Mouse (Mus musculus): ENCODE measurements around the gene Gm28230. TPM values are rescaled to one million over a fixed set of nuclear protein-coding genes. Genes with fewer than 3 reads are reported as not detected.

Gene Gm28230
- polyA plus RNA-seq, 1 experiment, result not detected

- H3K4me3 ChIP-seq (replicated peaks; ENCODE audit: control insufficient read depth, low read depth, low read length), result no peak overlapping the region
- 6% methylated on average over 12 of the region's 12 CpGs for WGBS
- no peak overlapping the region for H3K27ac ChIP-seq (ENCODE audit: control insufficient read depth, insufficient read depth, low read depth, low read length, poor library complexity)
- TF ChIP-seq CTCF (IDR thresholded peaks at IDR 0.05; ENCODE audit: control insufficient read depth, insufficient read depth, low read length), result no peak
- TF ChIP-seq POLR2A (IDR thresholded peaks at IDR 0.05; ENCODE audit: borderline replicate concordance, control insufficient read depth, low read depth, low read length), result no peak
- no peaks in the 10 kb centered on the region for H3K4me1 ChIP-seq (ENCODE audit: control insufficient read depth, insufficient read depth, low read length)
Observed at GRCm38 (mm10) chr2:74688795-74689573, 37.5 kb upstream of the Gm28230 start.

DNA sequence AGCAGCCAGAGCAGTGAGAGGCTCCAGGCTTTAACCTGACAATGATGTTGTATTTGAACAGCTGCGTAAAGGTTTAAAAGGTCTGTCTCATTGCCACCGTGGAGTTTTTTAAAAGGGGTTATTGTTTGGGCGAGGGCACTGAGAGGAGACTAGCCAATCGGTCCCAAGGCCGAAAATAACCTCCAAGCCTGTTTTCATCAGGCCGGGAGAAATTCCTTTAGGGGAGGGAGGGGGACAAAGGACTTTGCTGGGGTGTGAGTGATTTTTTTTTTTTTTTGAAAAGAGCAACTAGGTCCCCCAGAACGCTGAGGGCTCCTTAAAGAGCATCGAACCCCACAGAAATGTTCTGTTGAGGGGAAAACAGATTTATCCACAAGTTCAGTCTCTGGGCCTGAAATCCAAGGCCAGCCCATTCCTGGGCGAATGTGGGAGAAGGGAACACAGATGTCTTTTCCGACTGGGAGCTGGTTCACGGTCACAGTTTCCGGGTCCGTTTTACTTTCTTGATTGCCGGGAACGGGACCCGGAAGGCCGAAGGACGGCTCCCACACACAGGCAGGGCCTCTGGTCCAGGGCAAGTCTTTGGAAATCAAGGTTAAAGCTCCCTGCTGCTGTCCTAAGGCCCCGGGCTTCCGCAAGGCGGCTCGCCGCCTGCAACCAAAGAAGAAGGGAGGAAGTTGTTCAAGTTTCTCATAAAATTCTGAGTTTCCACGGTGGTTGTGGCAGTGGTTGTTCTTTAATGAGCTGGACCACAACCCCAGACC, 36.8 kb upstream of the Gm28230 start:
- WGBS, result 2% methylated on average over 24 of the region's 24 CpGs
- no peak overlapping the region for H3K27ac ChIP-seq (ENCODE audit: control insufficient read depth, insufficient read depth, low read depth, low read length, poor library complexity)

DNA sequence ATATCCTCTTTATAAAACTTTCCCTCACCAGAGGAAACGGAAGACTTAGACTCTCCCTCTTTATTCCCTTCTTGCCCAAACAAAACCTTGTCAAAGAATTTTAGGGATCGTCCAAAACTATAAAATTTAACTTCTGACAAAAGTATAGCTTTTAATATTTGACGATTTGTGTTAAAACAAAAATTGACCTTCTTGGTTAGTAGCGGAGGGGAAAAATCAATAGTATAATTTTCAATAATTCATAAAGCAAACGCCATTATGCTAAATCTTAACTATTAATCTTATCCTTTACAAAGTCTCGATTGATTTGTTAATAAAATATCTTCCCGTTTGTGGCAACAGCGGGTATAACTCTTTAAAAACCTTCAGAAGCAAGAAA, 36.2 kb upstream of the Gm28230 start:
- no peaks in the 10 kb centered on the region for H3K4me1 ChIP-seq (ENCODE audit: control insufficient read depth, insufficient read depth, low read length)
- no peak overlapping the region for H3K4me3 ChIP-seq (replicated peaks; ENCODE audit: control insufficient read depth, low read depth, low read length)
- no peak for TF ChIP-seq POLR2A (IDR thresholded peaks at IDR 0.05; ENCODE audit: borderline replicate concordance, control insufficient read depth, low read depth, low read length)
- TF ChIP-seq CTCF (IDR thresholded peaks at IDR 0.05; ENCODE audit: control insufficient read depth, insufficient read depth, low read length), result no peak
- WGBS, result 7% methylated on average over 8 of the region's 8 CpGs
- no peak overlapping the region for H3K27ac ChIP-seq (ENCODE audit: control insufficient read depth, insufficient read depth, low read depth, low read length, poor library complexity)

More for the DNA sequence above, 36.8 kb upstream of the Gm28230 start:
- H3K4me1 ChIP-seq (ENCODE audit: control insufficient read depth, insufficient read depth, low read length), result no peaks in the 10 kb centered on the region
- TF ChIP-seq POLR2A (IDR thresholded peaks at IDR 0.05; ENCODE audit: borderline replicate concordance, control insufficient read depth, low read depth, low read length), result no peak
- no peak overlapping the region for H3K4me3 ChIP-seq (replicated peaks; ENCODE audit: control insufficient read depth, low read depth, low read length)

DNA sequence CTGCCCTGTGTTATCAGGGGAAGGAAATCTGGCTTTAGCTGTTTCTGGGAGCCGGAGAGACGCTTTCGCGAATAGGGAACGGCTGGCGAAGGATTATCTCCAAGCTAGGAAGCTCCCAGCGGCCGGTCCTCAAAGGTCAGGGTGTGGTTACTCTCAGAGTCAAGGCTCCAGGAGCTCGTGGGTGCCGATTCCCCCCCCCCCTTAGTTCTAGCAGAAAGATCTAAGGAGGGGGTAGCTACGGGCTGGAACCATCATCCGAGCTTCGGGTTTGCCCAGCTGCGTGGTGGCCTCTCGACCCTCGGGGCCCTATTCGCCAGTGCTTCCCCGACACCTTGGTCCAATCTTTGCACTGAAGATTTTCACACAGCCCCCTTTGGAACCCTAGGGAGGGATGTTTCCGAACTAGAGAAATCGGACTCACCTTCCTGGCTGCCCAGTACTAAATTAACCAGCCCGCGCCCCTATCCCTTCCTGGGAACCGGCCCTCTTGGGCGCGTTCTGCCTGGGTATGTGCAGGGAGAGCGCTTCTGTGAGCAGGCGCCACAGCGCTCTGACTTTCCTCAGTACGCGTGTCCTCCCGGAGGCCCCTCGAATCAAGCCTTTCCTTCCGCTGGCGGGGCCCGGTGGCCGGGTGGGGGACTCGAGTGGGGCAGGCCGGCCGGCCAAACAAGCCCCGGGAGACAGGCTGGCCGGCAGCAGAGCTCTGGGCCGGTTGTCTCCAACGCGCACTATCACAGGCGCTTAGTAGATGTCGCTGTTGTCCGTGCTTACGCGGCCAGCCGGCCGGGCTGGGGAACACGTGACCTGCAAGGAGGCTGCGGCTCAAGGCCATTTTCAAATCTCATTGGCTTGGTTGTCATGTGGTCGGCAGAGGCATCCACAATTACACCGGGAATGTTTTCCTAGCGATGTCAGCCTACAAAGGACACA, 35.2 kb upstream of the Gm28230 start, which contains the start of gene Hoxd10:
Gene Hoxd10, plus strand, starts transcription at position 903 of the 930 bp plus-strand sequence.
- Histone ChIP-seq H3K4me1 (ENCODE audit: control insufficient read depth, insufficient read depth, low read length) (no peaks in the 10 kb centered on the region), H3K4me3 (replicated peaks; ENCODE audit: control insufficient read depth, low read depth, low read length) (no peak within 1 kb of the TSS), H3K27ac (ENCODE audit: control insufficient read depth, insufficient read depth, low read depth, low read length, poor library complexity) (no peak within 1 kb of the TSS)
- 9% methylated on average over 56 of the region's 56 CpGs for WGBS
- TF ChIP-seq CTCF (IDR thresholded peaks at IDR 0.05; ENCODE audit: control insufficient read depth, insufficient read depth, low read length) (no peak), POLR2A (IDR thresholded peaks at IDR 0.05; ENCODE audit: borderline replicate concordance, control insufficient read depth, low read depth, low read length) (no peak)

GRCm38 (mm10) chr2:74691995-74692807, 34.3 kb upstream of the Gm28230 start:
- H3K4me3 ChIP-seq (replicated peaks; ENCODE audit: control insufficient read depth, low read depth, low read length), result no peak overlapping the region
- H3K4me1 ChIP-seq (ENCODE audit: control insufficient read depth, insufficient read depth, low read length), result no peaks in the 10 kb centered on the region
- no peak for TF ChIP-seq CTCF (IDR thresholded peaks at IDR 0.05; ENCODE audit: control insufficient read depth, insufficient read depth, low read length)
- TF ChIP-seq POLR2A (IDR thresholded peaks at IDR 0.05; ENCODE audit: borderline replicate concordance, control insufficient read depth, low read depth, low read length), result no peak
- WGBS, result 6% methylated on average over 35 of the region's 35 CpGs
- no peak overlapping the region for H3K27ac ChIP-seq (ENCODE audit: control insufficient read depth, insufficient read depth, low read depth, low read length, poor library complexity)

DNA sequence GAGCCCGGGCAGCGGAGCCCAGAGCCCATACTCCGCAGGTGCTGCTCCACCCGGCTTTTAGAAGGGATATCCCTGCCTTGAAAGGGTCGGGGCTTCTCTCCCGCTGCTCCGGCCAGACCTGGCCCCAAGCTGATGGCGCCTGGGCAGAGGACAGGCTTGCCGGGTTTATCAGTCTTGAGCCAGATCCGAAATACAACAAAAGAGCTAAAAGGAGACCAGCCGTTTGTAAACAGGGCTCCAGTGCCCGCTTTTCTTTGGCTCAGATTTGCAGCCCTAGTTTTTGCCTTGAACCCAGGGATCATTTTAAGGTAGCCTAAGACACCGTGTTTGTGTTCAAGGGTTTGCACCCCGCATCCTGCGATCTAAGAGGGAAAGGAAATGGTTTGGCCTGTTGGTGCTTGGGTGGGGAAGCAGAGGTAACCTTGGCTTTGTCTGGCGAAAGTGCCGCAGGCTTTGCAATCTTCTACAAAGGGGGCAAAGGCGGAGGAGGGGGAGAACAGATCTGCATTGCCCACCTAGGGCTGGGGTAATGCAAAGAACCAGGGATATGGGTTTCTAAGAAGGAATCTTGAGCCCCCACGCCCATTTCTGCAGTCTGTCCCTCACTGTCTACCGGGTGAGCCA, 33.6 kb upstream of the Gm28230 start:
- Histone ChIP-seq H3K4me1 (ENCODE audit: control insufficient read depth, insufficient read depth, low read length) (no peaks in the 10 kb centered on the region), H3K27ac (ENCODE audit: control insufficient read depth, insufficient read depth, low read depth, low read length, poor library complexity) (no peak overlapping the region), H3K4me3 (replicated peaks; ENCODE audit: control insufficient read depth, low read depth, low read length) (no peak overlapping the region)
- 4% methylated on average over 20 of the region's 20 CpGs for WGBS
- TF ChIP-seq CTCF (IDR thresholded peaks at IDR 0.05; ENCODE audit: control insufficient read depth, insufficient read depth, low read length) (no peak), POLR2A (IDR thresholded peaks at IDR 0.05; ENCODE audit: borderline replicate concordance, control insufficient read depth, low read depth, low read length) (no peak)

- WGBS, result 27% methylated on average over 4 of the region's 4 CpGs
- Histone ChIP-seq H3K4me3 (replicated peaks; ENCODE audit: control insufficient read depth, low read depth, low read length) (no peak overlapping the region), H3K27ac (ENCODE audit: control insufficient read depth, insufficient read depth, low read depth, low read length, poor library complexity) (no peak overlapping the region), H3K4me1 (ENCODE audit: control insufficient read depth, insufficient read depth, low read length) (no peaks in the 10 kb centered on the region)
- TF ChIP-seq CTCF (IDR thresholded peaks at IDR 0.05; ENCODE audit: control insufficient read depth, insufficient read depth, low read length), result no peak
Observed at GRCm38 (mm10) chr2:74693432-74693827, 33.1 kb upstream of the Gm28230 start.
